Mouse (Mus musculus) neural tube, embryonic 13.5 days (tissue): ENCODE measurements at regions not wholly inside any gene's neighbourhood (a gene's known extent, or its start where the extent isn't known, plus 50 kb on each side); places are given as distances from the start of the nearest gene placed in this dataset.

Experiments used
- ATAC-seq: fragments of 200-750 bp; cut with Nextera tagmentation; 2 replicates; pipeline ENCODE4 v1.8.0; 2017; ENCODE audit warnings: low read depth, mild to moderate bottlenecking, moderate TSS enrichment, moderate library complexity
- H3K27ac ChIP-seq: fragments of 300-500 bp; sonication (generic); replicated peaks from 2 replicates; pipeline ENCODE4 v1.5.1; 2015; ENCODE audit warnings: moderate library complexity, mild to moderate bottlenecking, inconsistent platforms
- H3K27me3 ChIP-seq: fragments of 300-500 bp; sonication (generic); 2 replicates; pipeline ENCODE4 v1.6.1; 2015; ENCODE audit warnings: mild to moderate bottlenecking, inconsistent platforms
- H3K36me3 ChIP-seq: fragments of 300-500 bp; sonication (generic); 2 replicates; pipeline ENCODE4 v1.6.1; 2015; ENCODE audit warnings: mild to moderate bottlenecking, inconsistent platforms
- H3K4me1 ChIP-seq: fragments of 300-500 bp; sonication (generic); replicated peaks from 2 replicates; pipeline ENCODE4 v1.6.1; 2015; ENCODE audit warnings: inconsistent platforms
- H3K4me2 ChIP-seq: fragments of 300-500 bp; sonication (generic); 2 replicates; pipeline ENCODE4 v1.6.1; 2015; ENCODE audit warnings: inconsistent platforms, mild to moderate bottlenecking, moderate library complexity
- H3K4me3 ChIP-seq: fragments of 300-500 bp; sonication (generic); 2 replicates; pipeline ENCODE4 v1.5.1; 2015; ENCODE audit warnings: mild to moderate bottlenecking, inconsistent platforms
- H3K9ac ChIP-seq: fragments of 300-500 bp; sonication (generic); 2 replicates; pipeline ENCODE4 v1.6.1; 2015; ENCODE audit warnings: moderate library complexity, mild to moderate bottlenecking, inconsistent platforms
- H3K9me3 ChIP-seq: fragments of 300-500 bp; sonication (generic); 2 replicates; pipeline ENCODE4 v1.6.1; 2016; ENCODE audit warnings: inconsistent platforms
- WGBS: fragments of 180-500 bp; shearing (Covaris S2); methylation state at CpG from one replicate; pipeline ENCODE4 v1.1.7; 2015; 5-methylcytosine and 5-hydroxymethylcytosine counted together

- Histone ChIP-seq H3K27ac (no peak overlapping the region), H3K9me3 (no peaks in the 10 kb centered on the region), H3K4me2 (no peak overlapping the region), H3K27me3 (no peaks in the 10 kb centered on the region), H3K4me1 (no peaks in the 10 kb centered on the region; the same call in 1 of the 2 replicates), H3K9ac (no peak overlapping the region), H3K36me3 (no peaks in the 10 kb centered on the region), H3K4me3 (no peak overlapping the region)
- 84% methylated on average over 2 of the region's 2 CpGs for WGBS
- ATAC-seq: no peak
Measured at GRCm38 (mm10) chr12:70640186-70640585, 185.1 kb upstream of the Frmd6 start.

GRCm38 (mm10) chr12:70644910-70645309 is 180.4 kb upstream of the Frmd6 start:
- Histone ChIP-seq H3K4me1 (no peaks in the 10 kb centered on the region), H3K36me3 (no peaks in the 10 kb centered on the region), H3K4me2 (no peak overlapping the region), H3K27ac (no peak overlapping the region), H3K9ac (no peak overlapping the region), H3K9me3 (no peaks in the 10 kb centered on the region), H3K4me3 (no peak overlapping the region), H3K27me3 (no peaks in the 10 kb centered on the region)
- no peak for ATAC-seq
- WGBS: 85% methylated on average over 2 of the region's 2 CpGs

GRCm38 (mm10) chr12:70645407-70645806 is 179.9 kb upstream of the Frmd6 start:
- Histone ChIP-seq H3K36me3 (no peaks in the 10 kb centered on the region), H3K27ac (no peak overlapping the region), H3K4me2 (no peak overlapping the region), H3K4me1 (no peaks in the 10 kb centered on the region), H3K9me3 (no peaks in the 10 kb centered on the region), H3K4me3 (no peak overlapping the region), H3K9ac (no peak overlapping the region), H3K27me3 (no peaks in the 10 kb centered on the region)
- no peak for ATAC-seq
- WGBS: 76% methylated on average over 3 of the region's 3 CpGs

GRCm38 (mm10) chr12:70647516-70647915 is 177.8 kb upstream of the Frmd6 start:
- Histone ChIP-seq H3K9me3 (no peaks in the 10 kb centered on the region), H3K36me3 (no peaks in the 10 kb centered on the region), H3K27me3 (no peaks in the 10 kb centered on the region), H3K9ac (no peak overlapping the region), H3K4me2 (no peak overlapping the region), H3K27ac (no peak overlapping the region), H3K4me1 (no peaks in the 10 kb centered on the region), H3K4me3 (no peak overlapping the region)
- WGBS: 72% methylated on average over 6 of the region's 6 CpGs
- no peak for ATAC-seq

- 87% methylated on average over 6 of the region's 6 CpGs for WGBS
- Histone ChIP-seq H3K9ac (no peak overlapping the region), H3K4me2 (no peak overlapping the region), H3K9me3 (no peaks in the 10 kb centered on the region), H3K4me1 (no peaks in the 10 kb centered on the region), H3K4me3 (no peak overlapping the region), H3K36me3 (no peaks in the 10 kb centered on the region), H3K27me3 (no peaks in the 10 kb centered on the region), H3K27ac (no peak overlapping the region)
- no peak for ATAC-seq
Measured at GRCm38 (mm10) chr12:70648179-70648811, 177.0 kb upstream of the Frmd6 start.

- Histone ChIP-seq H3K4me1 (no peaks in the 10 kb centered on the region), H3K36me3 (no peaks in the 10 kb centered on the region), H3K4me2 (no peak overlapping the region), H3K27ac (no peak overlapping the region), H3K4me3 (no peak overlapping the region), H3K9me3 (no peaks in the 10 kb centered on the region), H3K9ac (no peak overlapping the region), H3K27me3 (no peaks in the 10 kb centered on the region)
- WGBS: 85% methylated on average over 1 of the region's 1 CpGs
- ATAC-seq: no peak
Measured at GRCm38 (mm10) chr12:70648812-70649188, 176.5 kb upstream of the Frmd6 start.

- Histone ChIP-seq H3K4me2 (no peak overlapping the region), H3K4me3 (no peak overlapping the region), H3K9ac (no peak overlapping the region), H3K27ac (no peak overlapping the region), H3K4me1 (no peaks in the 10 kb centered on the region), H3K27me3 (no peaks in the 10 kb centered on the region), H3K36me3 (no peaks in the 10 kb centered on the region), H3K9me3 (no peaks in the 10 kb centered on the region)
- 78% methylated on average over 2 of the region's 2 CpGs for WGBS
- no peak for ATAC-seq
Measured at GRCm38 (mm10) chr12:70649691-70650090, 175.6 kb upstream of the Frmd6 start.

- WGBS: 82% methylated on average over 4 of the region's 4 CpGs
- H3K27ac ChIP-seq: no peak overlapping the region
Measured at GRCm38 (mm10) chr12:70650470-70650869, 174.8 kb upstream of the Frmd6 start.

GRCm38 (mm10) chr12:70652751-70653150 is 172.6 kb upstream of the Frmd6 start:
- H3K4me2 ChIP-seq: no peak overlapping the region
- H3K4me3 ChIP-seq: no peak overlapping the region
- no peak for ATAC-seq
- no peaks in the 10 kb centered on the region for H3K27me3 ChIP-seq
- H3K4me1 ChIP-seq: no peaks in the 10 kb centered on the region
- WGBS: 74% methylated on average over 3 of the region's 3 CpGs
- no peak overlapping the region for H3K27ac ChIP-seq
- H3K36me3 ChIP-seq: no peaks in the 10 kb centered on the region
- H3K9ac ChIP-seq: no peak overlapping the region
- no peaks in the 10 kb centered on the region for H3K9me3 ChIP-seq

More at GRCm38 (mm10) chr12:70650470-70650869, 174.8 kb upstream of the Frmd6 start:
- no peak for ATAC-seq
- no peak overlapping the region for H3K4me3 ChIP-seq
- no peaks in the 10 kb centered on the region for H3K4me1 ChIP-seq
- no peaks in the 10 kb centered on the region for H3K36me3 ChIP-seq
- no peak overlapping the region for H3K4me2 ChIP-seq
- H3K27me3 ChIP-seq: no peaks in the 10 kb centered on the region
- no peaks in the 10 kb centered on the region for H3K9me3 ChIP-seq
- no peak overlapping the region for H3K9ac ChIP-seq

GRCm38 (mm10) chr12:70653971-70654370 is 171.3 kb upstream of the Frmd6 start:
- Histone ChIP-seq H3K9ac (no peak overlapping the region), H3K36me3 (no peaks in the 10 kb centered on the region), H3K4me2 (no peak overlapping the region), H3K9me3 (no peaks in the 10 kb centered on the region), H3K27ac (no peak overlapping the region), H3K4me3 (no peak overlapping the region), H3K4me1 (no peaks in the 10 kb centered on the region), H3K27me3 (no peaks in the 10 kb centered on the region)
- ATAC-seq: no peak
- 91% methylated on average over 8 of the region's 8 CpGs for whole genome bisulfite sequencing

GRCm38 (mm10) chr12:70654546-70654945 is 170.8 kb upstream of the Frmd6 start:
- Histone ChIP-seq H3K9ac (no peak overlapping the region), H3K27ac (no peak overlapping the region), H3K4me2 (no peak overlapping the region), H3K27me3 (no peaks in the 10 kb centered on the region), H3K9me3 (no peaks in the 10 kb centered on the region), H3K4me1 (no peaks in the 10 kb centered on the region), H3K36me3 (no peaks in the 10 kb centered on the region), H3K4me3 (no peak overlapping the region)
- WGBS: 89% methylated on average over 3 of the region's 3 CpGs
- ATAC-seq: no peak

GRCm38 (mm10) chr12:70655411-70655811 is 169.9 kb upstream of the Frmd6 start:
- no peaks in the 10 kb centered on the region for H3K9me3 ChIP-seq
- H3K27ac ChIP-seq: no peak overlapping the region
- no peaks in the 10 kb centered on the region for H3K27me3 ChIP-seq
- no peak overlapping the region for H3K4me2 ChIP-seq
- no peak overlapping the region for H3K4me3 ChIP-seq
- ATAC-seq: no peak
- 87% methylated on average over 2 of the region's 2 CpGs for WGBS
- no peaks in the 10 kb centered on the region for H3K4me1 ChIP-seq
- H3K36me3 ChIP-seq: no peaks in the 10 kb centered on the region
- no peak overlapping the region for H3K9ac ChIP-seq

GRCm38 (mm10) chr12:70655900-70656544 is 169.3 kb upstream of the Frmd6 start:
- no peak overlapping the region for H3K9ac ChIP-seq
- WGBS: 74% methylated on average over 8 of the region's 8 CpGs

More at GRCm38 (mm10) chr12:70655900-70656544, 169.3 kb upstream of the Frmd6 start:
- no peaks in the 10 kb centered on the region for H3K4me1 ChIP-seq
- H3K36me3 ChIP-seq: no peaks in the 10 kb centered on the region
- no peak overlapping the region for H3K4me3 ChIP-seq
- no peak overlapping the region for H3K4me2 ChIP-seq
- H3K27me3 ChIP-seq: no peaks in the 10 kb centered on the region
- no peak for ATAC-seq
- H3K9me3 ChIP-seq: no peaks in the 10 kb centered on the region
- no peak overlapping the region for H3K27ac ChIP-seq
